Mouse (Mus musculus): ENCODE data around the gene Glo1. TPM values are rescaled to one million over a fixed set of nuclear protein-coding genes. Genes with fewer than 3 reads are reported as not detected.
A peak's percentile ranks its signal among the peaks of the same experiment; 100 is the strongest.

Gene Glo1
- polyA plus RNA-seq, 1 experiment from 2014 or later = 210 TPM

DNA sequence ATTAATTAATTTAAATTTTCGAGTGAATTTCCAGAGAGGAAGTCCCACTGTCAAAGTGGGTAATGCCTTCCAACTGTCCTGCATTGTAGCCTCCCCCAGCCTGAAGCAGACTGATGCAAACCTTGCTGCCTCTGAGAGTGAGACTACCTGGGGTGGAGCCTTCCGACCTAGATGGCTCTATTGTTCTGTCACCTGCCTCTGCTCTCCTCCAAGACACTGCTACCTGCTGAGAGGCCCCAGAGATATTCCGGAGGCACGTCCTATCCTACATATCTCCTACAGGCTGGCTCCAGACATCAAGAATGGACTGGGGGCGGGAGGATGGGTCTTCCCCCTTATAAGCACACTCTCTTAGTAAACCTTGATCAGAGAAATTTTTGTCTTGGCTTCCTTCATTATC lies 28.4 kb downstream of the Glo1 start:
- no peak overlapping the region for H3K4me3 ChIP-seq (ENCODE audit: low read depth, low read length)
- no peak overlapping the region for H3K27ac ChIP-seq (ENCODE audit: low read depth, low read length)
- H3K36me3 ChIP-seq (ENCODE audit: control insufficient read depth, insufficient read depth, low read length) = peaks cover 47% of the 10 kb centered on the region
- DNase-seq (ENCODE audit: low spot score) = no peak
- no peaks in the 10 kb centered on the region for H3K4me1 ChIP-seq (ENCODE audit: control insufficient read depth, insufficient read depth, low read length)
- no peaks in the 10 kb centered on the region for H3K27me3 ChIP-seq (replicated peaks; ENCODE audit: control insufficient read depth, insufficient read depth, low read length)
- H3K9me3 ChIP-seq (replicated peaks; ENCODE audit: control insufficient read depth, low read length) = no peaks in the 10 kb centered on the region
- H3K4me2 ChIP-seq (ENCODE audit: low read length) = no peak overlapping the region
- WGBS = 83% methylated on average over 5 of the region's 5 CpGs
- no peak overlapping the region for H3K9ac ChIP-seq (ENCODE audit: low read length)
- no peak for ATAC-seq

DNA sequence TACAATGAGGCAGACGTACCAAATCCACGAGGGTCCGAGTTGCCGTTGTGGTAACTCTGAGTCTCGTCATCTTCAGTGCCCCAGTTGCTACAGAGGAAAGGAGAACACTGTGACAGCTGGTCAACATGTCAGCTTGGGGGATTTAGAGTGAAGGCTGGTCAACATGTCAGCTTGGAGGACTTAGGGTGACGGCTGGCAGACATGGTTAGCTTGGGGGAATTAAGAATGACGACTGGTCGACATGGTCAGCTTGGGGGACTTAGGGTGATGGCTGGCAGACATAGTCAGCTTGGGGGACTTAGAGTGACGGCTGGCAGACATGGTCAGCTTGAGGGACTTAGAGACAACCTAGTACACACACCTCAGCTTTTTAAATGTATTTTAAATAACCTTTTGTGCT lies 28.9 kb downstream of the Glo1 start:
- H3K9ac ChIP-seq (ENCODE audit: low read length) = no peak overlapping the region
- no peaks in the 10 kb centered on the region for H3K4me1 ChIP-seq (ENCODE audit: control insufficient read depth, insufficient read depth, low read length)
- no peak overlapping the region for H3K4me2 ChIP-seq (ENCODE audit: low read length)
- H3K4me3 ChIP-seq (ENCODE audit: low read depth, low read length) = no peak overlapping the region
- ATAC-seq (no peak), DNase-seq (ENCODE audit: low spot score) (no peak)
- 97% methylated on average over 9 of the region's 9 CpGs for WGBS
- H3K9me3 ChIP-seq (replicated peaks; ENCODE audit: control insufficient read depth, low read length) = no peaks in the 10 kb centered on the region
- no peak overlapping the region for H3K27ac ChIP-seq (ENCODE audit: low read depth, low read length)
- no peaks in the 10 kb centered on the region for H3K27me3 ChIP-seq (replicated peaks; ENCODE audit: control insufficient read depth, insufficient read depth, low read length)
- H3K36me3 ChIP-seq (ENCODE audit: control insufficient read depth, insufficient read depth, low read length) = peaks cover 44% of the 10 kb centered on the region

DNA sequence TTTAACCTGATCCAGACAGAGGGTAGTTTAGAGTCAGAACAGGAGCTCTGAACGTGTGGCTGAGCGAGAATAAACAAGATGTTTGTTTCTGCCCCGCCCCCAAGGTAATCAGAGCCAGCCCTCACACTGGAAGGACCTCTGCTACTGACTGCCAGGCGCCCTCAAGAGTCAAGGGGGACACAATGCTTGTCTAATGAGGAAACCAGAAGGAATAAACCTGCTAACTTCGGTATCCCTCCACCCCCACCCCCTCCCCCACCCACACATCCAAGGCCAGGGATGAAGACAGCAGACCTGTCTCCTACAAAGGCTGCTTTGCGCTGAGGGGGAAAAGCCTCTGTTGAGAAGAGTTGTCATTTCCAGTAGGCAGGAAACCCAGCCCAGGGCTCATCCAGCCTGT lies 31.8 kb downstream of the Glo1 start:
- Histone ChIP-seq H3K9me3 (replicated peaks; ENCODE audit: control insufficient read depth, low read length) (no peaks in the 10 kb centered on the region), H3K4me3 (ENCODE audit: low read depth, low read length) (no peak overlapping the region), H3K36me3 (ENCODE audit: control insufficient read depth, insufficient read depth, low read length) (peaks cover 37% of the 10 kb centered on the region; the same call in 1 of the 2 replicates), H3K27me3 (replicated peaks; ENCODE audit: control insufficient read depth, insufficient read depth, low read length) (no peaks in the 10 kb centered on the region), H3K4me1 (ENCODE audit: control insufficient read depth, insufficient read depth, low read length) (no peaks in the 10 kb centered on the region), H3K4me2 (ENCODE audit: low read length) (no peak overlapping the region), H3K27ac (ENCODE audit: low read depth, low read length) (no peak overlapping the region), H3K9ac (ENCODE audit: low read length) (no peak overlapping the region)
- WGBS = 52% methylated on average over 6 of the region's 6 CpGs
- ATAC-seq (no peak), DNase-seq (ENCODE audit: low spot score) (no peak)

DNA sequence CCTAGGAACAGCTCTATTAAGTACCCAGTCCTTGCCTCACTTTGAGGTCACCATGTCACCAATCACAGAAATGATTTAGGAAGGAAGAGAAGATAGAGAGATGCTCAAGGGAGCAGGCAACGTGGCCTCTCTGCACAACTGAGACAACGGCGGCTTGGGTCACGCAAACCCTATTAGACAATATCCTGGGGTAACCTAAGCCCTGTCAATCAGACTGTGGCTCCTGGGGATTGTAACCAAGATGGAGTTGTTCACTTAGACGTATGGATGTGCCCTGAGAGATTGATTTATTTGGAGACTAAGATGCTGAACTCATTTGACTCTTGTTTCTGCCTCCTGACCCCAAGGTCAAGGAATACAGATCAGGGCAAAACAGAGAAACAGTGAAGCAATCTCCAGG lies 32.3 kb downstream of the Glo1 start:
- Histone ChIP-seq H3K4me3 (ENCODE audit: low read depth, low read length) (no peak overlapping the region), H3K27ac (ENCODE audit: low read depth, low read length) (no peak overlapping the region), H3K36me3 (ENCODE audit: control insufficient read depth, insufficient read depth, low read length) (peaks cover 37% of the 10 kb centered on the region; the same call in 1 of the 2 replicates), H3K9me3 (replicated peaks; ENCODE audit: control insufficient read depth, low read length) (no peaks in the 10 kb centered on the region), H3K9ac (ENCODE audit: low read length) (no peak overlapping the region), H3K4me2 (ENCODE audit: low read length) (no peak overlapping the region), H3K4me1 (ENCODE audit: control insufficient read depth, insufficient read depth, low read length) (no peaks in the 10 kb centered on the region), H3K27me3 (replicated peaks; ENCODE audit: control insufficient read depth, insufficient read depth, low read length) (no peaks in the 10 kb centered on the region)
- 52% methylated on average over 5 of the region's 5 CpGs for WGBS
- ATAC-seq (no peak), DNase-seq (ENCODE audit: low spot score) (no peak)

DNA sequence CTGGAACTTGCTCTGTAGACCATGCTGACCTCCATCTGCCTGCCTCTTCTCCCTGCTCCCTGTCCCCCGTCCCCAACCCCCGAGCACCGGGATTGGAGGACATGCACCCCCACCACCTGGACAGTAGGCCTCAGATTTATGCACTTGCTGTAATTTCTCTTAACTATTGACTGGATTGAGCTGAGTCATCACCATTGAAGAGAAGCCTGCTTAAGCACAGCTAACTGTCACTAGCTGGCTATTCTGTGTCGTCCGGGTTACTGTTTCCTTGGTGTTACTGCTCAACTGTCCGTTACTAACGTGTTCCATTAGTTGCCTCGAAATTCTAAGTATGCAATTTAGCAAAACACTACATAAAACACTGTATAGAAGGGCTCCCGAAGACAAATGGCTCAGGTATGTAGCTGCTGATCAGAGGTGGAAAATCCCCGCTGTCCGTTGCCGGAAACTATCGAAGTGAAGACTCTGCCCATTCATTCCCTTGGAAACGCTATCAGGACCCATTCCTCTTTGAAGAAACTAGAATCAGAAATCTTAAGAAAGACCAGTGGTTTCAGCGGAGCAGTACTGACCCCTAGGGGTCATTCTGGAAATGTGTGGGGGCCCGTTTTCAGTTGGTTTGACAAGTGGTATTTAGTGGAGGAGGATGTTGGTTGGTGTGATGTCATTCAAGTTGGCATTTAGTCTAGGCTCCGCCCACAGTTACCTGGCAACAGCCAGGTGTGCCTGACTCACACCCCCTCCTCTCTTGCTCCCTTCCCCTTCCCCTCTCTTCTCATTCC lies 36.1 kb downstream of the Glo1 start:
- H3K4me3 ChIP-seq (ENCODE audit: low read depth, low read length) = no peak overlapping the region
- no peaks in the 10 kb centered on the region for H3K4me1 ChIP-seq (ENCODE audit: control insufficient read depth, insufficient read depth, low read length)
- no peak overlapping the region for H3K27ac ChIP-seq (ENCODE audit: low read depth, low read length)
- H3K36me3 ChIP-seq (ENCODE audit: control insufficient read depth, insufficient read depth, low read length) = peaks cover 13% of the 10 kb centered on the region; the same call in 1 of the 2 replicates
- no peaks in the 10 kb centered on the region for H3K27me3 ChIP-seq (replicated peaks; ENCODE audit: control insufficient read depth, insufficient read depth, low read length)
- DNase-seq (ENCODE audit: low spot score) = peak; percentile 73
- H3K9ac ChIP-seq (ENCODE audit: low read length) = no peak overlapping the region
- H3K9me3 ChIP-seq (replicated peaks; ENCODE audit: control insufficient read depth, low read length) = no peaks in the 10 kb centered on the region
- 48% methylated on average over 17 of the region's 17 CpGs for whole genome bisulfite sequencing
- 0 out of 2 replicates have a peak, but pooled peaks have one; percentile 23 for ATAC-seq
- no peak overlapping the region for H3K4me2 ChIP-seq (ENCODE audit: low read length)

DNA sequence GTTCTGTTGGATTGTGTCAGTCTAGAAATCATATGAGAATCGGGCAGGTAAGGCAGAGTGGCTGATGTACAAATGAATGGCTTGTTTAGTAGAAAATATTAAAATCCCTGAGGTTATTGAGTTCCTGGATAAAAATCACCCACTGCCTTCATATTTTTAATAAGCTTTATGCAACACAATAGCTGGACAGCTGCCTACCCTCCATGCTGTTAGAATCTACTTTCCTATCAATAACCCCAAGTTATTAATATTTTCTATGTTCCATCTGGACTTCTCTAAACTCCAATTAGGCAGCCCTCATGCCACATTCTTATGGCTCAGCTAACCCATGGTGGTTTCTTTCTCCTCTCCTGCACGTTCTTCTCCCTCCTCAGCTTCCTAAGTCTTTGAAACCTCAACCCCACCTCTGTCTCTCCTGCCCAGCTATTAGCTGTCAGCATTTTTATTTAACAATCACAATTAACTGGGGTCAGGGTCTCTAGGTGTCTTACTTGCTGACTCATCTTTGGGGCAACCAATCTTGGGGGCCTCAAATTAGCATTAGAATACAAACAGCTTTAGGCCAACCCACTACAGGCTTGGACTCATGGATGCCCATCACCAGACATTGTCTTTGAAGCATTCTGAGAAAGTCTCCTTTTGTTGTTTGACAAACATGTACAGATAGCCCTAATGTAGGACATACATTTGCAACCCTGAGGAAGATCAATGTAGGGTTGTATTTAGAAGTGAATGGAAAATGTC lies 43.2 kb downstream of the Glo1 start:
- WGBS = 76% methylated on average over 2 of the region's 2 CpGs
- Histone ChIP-seq H3K4me1 (ENCODE audit: control insufficient read depth, insufficient read depth, low read length) (no peaks in the 10 kb centered on the region), H3K36me3 (ENCODE audit: control insufficient read depth, insufficient read depth, low read length) (no peaks in the 10 kb centered on the region), H3K27me3 (replicated peaks; ENCODE audit: control insufficient read depth, insufficient read depth, low read length) (no peaks in the 10 kb centered on the region), H3K27ac (ENCODE audit: low read depth, low read length) (no peak overlapping the region), H3K4me2 (ENCODE audit: low read length) (no peak overlapping the region), H3K9me3 (replicated peaks; ENCODE audit: control insufficient read depth, low read length) (no peaks in the 10 kb centered on the region), H3K4me3 (ENCODE audit: low read depth, low read length) (no peak overlapping the region), H3K9ac (ENCODE audit: low read length) (no peak overlapping the region)
- no peak for DNase-seq (ENCODE audit: low spot score)
- ATAC-seq = no peak

DNA sequence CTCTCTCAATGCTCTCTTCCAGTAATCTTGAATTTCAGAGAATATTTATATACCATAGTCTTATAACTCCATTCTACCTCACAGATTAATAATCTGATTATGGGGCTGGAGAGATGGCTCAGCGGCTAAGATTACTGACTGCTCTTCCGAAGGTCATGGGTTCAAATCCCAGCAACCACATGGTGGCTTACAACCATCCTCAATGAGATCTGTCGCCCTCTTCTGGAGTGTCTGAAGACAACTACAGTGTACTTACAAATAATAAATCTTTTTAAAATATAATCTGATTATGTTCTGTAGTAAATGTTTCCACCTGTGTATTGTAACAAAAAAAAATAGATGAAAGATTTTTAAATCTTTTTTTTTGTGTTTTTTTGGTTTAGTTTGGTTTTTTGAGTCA lies 44.4 kb downstream of the Glo1 start:
- Histone ChIP-seq H3K4me2 (ENCODE audit: low read length) (no peak overlapping the region), H3K36me3 (ENCODE audit: control insufficient read depth, insufficient read depth, low read length) (no peaks in the 10 kb centered on the region), H3K27me3 (replicated peaks; ENCODE audit: control insufficient read depth, insufficient read depth, low read length) (no peaks in the 10 kb centered on the region), H3K27ac (ENCODE audit: low read depth, low read length) (no peak overlapping the region), H3K9me3 (replicated peaks; ENCODE audit: control insufficient read depth, low read length) (no peaks in the 10 kb centered on the region), H3K4me3 (ENCODE audit: low read depth, low read length) (no peak overlapping the region), H3K4me1 (ENCODE audit: control insufficient read depth, insufficient read depth, low read length) (peaks cover 2% of the 10 kb centered on the region; the same call in 1 of the 2 replicates), H3K9ac (ENCODE audit: low read length) (no peak overlapping the region)
- WGBS = 89% methylated on average over 3 of the region's 3 CpGs
- no peak for ATAC-seq
- no peak for DNase-seq (ENCODE audit: low spot score)

DNA sequence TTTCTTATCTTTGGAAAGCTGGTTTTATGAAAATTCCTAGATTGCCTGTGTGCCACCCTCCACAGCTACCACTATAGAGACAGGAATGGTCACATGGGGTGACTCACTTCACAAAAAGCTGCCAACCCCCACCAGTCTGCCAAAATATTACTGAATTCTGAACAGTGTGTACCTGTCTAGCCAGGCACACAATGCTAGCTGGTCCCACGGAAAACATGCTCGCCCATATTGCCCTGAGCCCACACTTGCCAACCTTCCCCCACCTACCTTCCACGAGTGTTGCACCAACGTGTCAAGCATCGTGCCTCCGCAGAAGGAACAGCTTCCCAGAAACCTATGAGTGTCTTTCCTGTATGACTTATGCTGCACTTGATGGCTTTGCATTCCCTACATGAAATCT lies 45.5 kb downstream of the Glo1 start:
- H3K27me3 ChIP-seq (replicated peaks; ENCODE audit: control insufficient read depth, insufficient read depth, low read length) = no peaks in the 10 kb centered on the region
- H3K9me3 ChIP-seq (replicated peaks; ENCODE audit: control insufficient read depth, low read length) = no peaks in the 10 kb centered on the region
- 82% methylated on average over 6 of the region's 6 CpGs for WGBS
- H3K4me2 ChIP-seq (ENCODE audit: low read length) = no peak overlapping the region
- H3K4me3 ChIP-seq (ENCODE audit: low read depth, low read length) = no peak overlapping the region
- ATAC-seq = no peak
- H3K27ac ChIP-seq (ENCODE audit: low read depth, low read length) = no peak overlapping the region
- no peak for DNase-seq (ENCODE audit: low spot score)
- no peak overlapping the region for H3K9ac ChIP-seq (ENCODE audit: low read length)
- peaks cover 9% of the 10 kb centered on the region; the same call in 1 of the 2 replicates for H3K4me1 ChIP-seq (ENCODE audit: control insufficient read depth, insufficient read depth, low read length)
- no peaks in the 10 kb centered on the region for H3K36me3 ChIP-seq (ENCODE audit: control insufficient read depth, insufficient read depth, low read length)

DNA sequence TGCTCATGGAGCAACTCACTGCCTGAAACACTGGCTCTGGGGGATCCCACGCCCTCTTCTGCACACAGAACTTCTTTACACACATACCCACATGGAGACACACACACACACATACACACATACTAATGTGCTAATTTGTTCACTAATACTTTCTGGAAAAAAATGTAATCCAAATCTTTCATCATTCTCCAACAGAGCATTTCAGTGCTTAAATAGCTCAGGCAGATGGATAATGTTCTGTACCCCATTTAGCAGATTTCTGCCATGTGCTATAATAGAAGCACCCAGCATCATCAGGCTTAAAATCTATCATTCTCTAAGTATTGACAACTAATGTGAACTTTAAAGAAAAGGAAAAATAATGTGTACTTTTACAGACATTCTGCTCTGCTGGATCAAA lies 45.9 kb downstream of the Glo1 start:
- Histone ChIP-seq H3K4me2 (ENCODE audit: low read length) (no peak overlapping the region), H3K36me3 (ENCODE audit: control insufficient read depth, insufficient read depth, low read length) (no peaks in the 10 kb centered on the region), H3K27ac (ENCODE audit: low read depth, low read length) (no peak overlapping the region), H3K9me3 (replicated peaks; ENCODE audit: control insufficient read depth, low read length) (no peaks in the 10 kb centered on the region), H3K4me3 (ENCODE audit: low read depth, low read length) (no peak overlapping the region), H3K27me3 (replicated peaks; ENCODE audit: control insufficient read depth, insufficient read depth, low read length) (no peaks in the 10 kb centered on the region), H3K9ac (ENCODE audit: low read length) (no peak overlapping the region), H3K4me1 (ENCODE audit: control insufficient read depth, insufficient read depth, low read length) (peaks cover 9% of the 10 kb centered on the region; the same call in 1 of the 2 replicates)
- no peak for DNase-seq (ENCODE audit: low spot score)
- no peak for ATAC-seq
- WGBS = 84% methylated on average over 1 of the region's 1 CpGs
